Mouse (Mus musculus) lung, postnatal 36 days (tissue): ENCODE data around the gene Ifit1bl2.
"Not testable (repeated sequence)": the region's sequence is repeated elsewhere in the genome, so short reads cannot be mapped to it uniquely, and the experiment has no call there.

ENCODE experiments used
- DNase-seq: peaks from one replicate; pipeline ENCODE4 v3.0.0; 2022; ENCODE audit warnings: mixed read lengths

The Ifit1bl2 gene

DNA sequence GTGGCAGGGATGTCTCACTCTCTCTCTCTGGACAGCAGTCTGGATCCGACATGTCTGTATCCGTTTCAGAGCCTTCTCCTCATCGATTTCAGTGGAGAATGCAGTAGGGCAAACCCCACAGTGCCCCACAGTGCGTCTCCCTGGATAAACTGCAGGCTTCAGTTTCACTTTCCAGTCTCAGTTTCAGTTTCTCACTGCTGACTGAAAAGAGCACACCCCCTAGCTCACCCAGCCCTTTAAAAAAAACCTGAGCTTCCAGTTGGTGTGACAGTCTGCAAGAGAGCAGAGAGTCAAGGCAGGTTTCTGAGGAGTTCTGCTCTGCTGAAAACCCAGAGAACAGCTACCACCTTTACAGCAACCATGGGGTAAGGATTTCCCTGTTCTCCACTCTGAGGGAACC is at the start of gene Ifit1bl2, which contains the start of gene Ifit1:
Gene Ifit1bl2 (minus strand): TSS at position 121 of the 400 bp plus-strand sequence.
Gene Ifit1 (plus strand): TSS at position 249 of the 400 bp plus-strand sequence.
- peak; percentile 66 for DNase-seq

DNA sequence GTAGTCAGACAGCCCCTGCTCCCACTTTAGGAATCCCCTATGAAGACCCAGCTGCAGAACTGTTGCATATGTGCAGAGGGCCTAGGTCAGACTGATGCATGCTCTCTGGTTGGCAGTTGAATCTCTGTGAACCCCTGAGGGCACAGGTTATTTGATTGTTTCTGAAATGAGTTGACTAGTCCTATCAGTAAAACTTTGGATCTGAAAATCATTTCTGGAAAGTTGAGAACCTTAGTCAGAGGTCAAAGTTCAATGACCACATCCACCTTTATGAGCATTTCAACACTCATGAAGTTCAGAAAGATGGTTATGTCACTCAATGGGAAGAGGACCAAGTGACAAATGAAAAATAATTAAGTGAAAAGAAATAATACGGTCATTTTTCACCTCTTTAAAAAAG is 45.0 kb upstream of the Ifit1bl2 start:
- no peak for DNase-seq

DNA sequence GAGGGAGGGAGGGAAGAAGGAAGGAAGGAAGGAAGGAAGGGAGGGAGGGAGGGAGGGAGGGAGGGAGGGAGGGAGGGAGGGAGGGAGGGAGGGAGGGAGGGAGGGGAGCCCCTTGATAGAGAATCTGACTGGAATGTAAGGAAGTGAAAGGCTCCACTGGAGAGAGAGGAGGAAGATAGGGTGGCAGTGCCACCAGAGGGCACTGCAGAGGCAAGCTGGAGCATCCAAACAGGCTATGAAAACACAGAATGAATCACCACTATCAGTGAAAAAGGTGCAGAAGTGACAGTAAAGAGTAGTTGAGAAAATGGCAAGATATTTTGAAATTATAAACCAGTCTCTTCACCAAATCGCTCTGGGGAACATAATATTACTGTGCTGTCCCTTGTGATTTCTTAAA is 44.3 kb upstream of the Ifit1bl2 start:
- peak; percentile 76 for DNase-seq

DNA sequence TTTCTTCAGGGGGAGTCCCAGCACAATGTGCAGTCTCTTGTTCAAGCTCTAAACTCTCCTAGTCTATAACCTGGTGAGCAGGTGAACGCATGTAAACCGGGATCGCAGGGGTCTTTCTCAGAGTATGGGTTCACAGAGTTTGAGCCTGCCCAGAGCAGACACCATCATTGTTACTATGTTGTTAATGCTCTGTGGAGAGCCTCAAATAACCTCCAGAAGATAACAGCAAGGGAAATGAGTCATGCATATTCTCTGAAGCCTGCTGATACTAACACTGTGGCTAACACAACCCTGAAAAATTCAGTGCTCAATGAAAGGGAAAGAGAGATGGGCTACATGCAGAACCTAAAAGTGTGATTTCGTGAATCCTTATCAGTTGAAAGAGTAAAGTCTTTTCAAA is 37.9 kb upstream of the Ifit1bl2 start:
- DNase-seq = no peak

DNA sequence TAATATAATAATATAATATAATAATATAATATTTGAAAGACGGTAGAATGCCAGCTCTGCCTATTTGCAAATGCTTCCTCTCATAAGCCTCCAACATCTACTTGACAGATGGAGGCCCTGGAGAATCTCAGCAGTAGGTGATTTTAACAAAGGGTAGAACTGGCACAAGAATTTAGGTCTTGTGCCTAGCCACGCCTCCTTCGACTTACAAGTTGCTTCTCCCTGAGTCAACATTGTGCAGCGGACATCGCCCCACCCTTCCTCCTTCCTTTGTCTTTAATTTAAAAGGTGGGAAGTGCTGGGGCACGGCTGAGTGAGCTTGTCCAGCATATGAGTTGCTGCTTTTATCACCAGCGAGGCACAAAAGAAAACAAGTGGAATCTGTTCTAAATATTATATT is 32.9 kb upstream of the Ifit1bl2 start:
- peak; percentile 80 for DNase-seq

DNA sequence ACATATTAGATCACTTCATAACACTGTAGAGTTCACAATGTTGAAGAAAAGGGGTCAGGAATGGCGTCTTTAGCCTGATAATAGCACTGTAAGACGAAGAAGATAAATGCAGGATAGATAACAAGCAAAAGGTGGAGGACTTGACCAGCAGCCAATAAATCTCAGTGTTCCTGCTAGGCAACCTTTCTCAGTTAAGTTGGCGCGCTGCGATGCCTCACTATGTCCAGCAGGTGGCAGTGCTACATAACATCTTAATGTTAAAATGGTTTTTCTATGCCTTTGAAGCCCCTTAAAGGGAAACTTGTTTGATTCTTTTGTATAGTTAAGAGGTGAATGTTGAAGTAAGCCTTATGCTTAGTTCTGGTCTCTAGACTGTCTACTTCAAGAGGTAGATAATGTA is 25.6 kb upstream of the Ifit1bl2 start:
- peak; percentile 90 for DNase-seq

DNA sequence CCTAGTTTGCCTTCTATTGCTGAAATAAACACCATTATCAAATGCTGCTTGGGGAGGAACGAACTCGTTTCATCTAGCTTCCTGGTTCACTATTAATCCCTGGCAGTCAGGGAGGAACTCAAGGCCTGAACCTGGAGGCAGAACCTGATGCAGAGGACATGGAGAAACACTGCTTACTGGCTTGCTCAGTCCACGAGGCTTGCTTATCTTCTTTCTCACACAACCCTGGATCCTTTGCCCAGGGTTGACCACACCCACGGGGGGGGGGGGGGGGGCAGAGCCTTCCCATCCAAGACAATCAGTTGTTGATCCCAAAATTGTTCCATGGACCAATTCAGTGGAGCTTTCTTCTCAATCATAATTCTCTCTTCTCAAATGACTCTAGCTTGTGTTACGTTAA is 22.2 kb upstream of the Ifit1bl2 start:
- no peak for DNase-seq

DNA sequence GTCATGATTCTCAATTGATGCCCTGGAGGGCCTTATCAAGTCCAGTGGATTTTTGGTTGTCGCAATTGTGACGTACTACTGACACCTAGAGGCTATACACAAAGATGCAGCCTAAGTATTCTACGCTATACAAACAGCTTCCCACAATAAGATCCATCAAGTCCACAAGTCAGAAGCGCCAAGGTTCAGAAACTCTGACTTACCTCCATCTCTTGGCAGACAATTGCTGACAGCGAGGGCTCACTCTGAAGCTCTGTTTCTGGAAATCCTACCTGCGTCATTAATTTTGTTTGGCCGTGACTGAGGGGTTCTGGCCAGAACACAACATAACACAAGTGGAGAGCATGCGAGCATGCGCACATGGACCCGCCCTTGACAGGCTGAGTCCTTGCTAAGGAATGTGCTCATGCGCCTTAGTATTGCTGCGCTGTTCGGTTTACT is 21.5 kb upstream of the Ifit1bl2 start:
- peak; percentile 79 for DNase-seq

DNA sequence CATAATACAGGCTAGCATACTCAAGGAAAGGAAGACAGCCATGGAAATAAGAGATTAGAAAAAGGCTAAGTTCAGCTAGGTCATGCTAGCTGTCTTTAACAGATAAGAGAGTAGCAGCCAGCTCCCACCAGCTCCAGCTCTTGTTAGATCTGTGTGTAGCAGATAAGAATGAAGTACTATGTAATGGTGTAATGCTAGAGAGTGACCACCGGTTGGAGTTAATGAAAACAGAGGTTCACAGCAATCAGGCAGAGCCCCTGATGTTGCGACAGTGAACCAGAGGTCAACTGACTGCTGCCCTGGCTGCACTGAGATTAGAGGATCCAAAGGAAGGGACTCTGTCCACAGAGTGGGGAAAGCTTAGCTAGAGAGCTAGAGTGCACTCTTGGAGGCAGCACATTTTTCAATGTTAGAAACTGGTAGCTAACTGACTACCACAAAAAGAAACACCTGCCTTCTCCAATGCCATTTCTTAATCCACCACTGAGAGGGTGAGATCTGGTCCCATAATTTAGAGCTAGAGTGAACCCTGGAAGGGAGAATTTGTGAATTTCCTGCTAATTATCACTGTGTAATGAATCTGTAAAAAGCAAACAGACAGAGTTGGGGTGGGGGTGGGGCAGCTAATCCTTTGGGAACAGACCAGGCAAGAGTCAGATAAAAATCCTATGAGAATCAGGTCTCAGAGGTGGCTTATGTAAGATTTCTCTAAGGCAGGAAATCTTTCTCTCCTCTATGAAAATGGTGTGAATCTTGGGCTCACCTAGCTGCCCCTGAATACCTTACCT is 16.2 kb upstream of the Ifit1bl2 start:
- DNase-seq = no peak

DNA sequence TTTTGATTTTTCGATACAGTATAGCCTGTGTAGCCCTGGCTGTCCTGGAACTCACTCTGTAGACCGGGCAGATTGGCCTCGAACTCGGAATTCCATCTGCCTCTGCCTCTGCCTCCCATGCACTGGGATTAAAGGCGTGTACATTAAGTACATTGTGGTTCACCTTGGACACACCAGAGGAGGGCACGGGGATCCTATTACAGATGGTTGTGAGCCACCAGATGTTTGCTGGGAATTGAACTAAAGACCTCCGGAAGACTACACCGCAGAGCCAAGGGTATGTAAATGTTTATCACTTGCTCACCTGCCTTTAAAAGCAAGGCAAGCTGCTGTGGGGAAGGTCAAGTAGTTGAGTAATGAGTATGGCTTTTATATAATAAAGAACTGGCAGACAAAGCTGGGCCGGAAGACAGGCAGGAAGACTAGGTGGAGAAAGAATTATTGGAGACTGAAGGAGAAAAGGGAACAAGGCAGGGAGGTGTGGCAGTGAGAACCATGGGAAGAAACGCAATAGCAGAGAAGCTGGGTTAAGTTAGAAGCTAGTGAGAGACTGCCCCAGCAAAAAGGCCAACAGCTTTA is 14.8 kb upstream of the Ifit1bl2 start:
- DNase-seq = no peak

DNA sequence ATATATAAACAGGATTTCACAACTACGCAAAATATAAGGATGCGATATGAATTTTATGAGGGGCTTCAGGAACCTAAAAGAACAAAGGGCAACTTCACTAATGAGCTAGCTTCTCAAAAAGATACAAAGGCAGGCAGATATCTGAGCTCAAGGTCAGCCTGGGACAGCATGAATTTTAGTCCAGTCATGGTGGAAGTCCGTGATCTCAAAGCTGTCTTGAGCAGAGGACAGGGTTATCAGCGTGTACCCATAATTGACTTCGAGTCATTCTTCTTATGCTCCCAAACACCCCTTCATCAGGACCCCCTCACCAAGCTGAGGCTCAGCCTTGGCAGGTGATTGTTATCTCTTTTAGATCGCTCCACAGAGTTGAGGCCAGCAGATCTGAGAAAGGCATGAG is 10.5 kb upstream of the Ifit1bl2 start:
- no peak for DNase-seq

DNA sequence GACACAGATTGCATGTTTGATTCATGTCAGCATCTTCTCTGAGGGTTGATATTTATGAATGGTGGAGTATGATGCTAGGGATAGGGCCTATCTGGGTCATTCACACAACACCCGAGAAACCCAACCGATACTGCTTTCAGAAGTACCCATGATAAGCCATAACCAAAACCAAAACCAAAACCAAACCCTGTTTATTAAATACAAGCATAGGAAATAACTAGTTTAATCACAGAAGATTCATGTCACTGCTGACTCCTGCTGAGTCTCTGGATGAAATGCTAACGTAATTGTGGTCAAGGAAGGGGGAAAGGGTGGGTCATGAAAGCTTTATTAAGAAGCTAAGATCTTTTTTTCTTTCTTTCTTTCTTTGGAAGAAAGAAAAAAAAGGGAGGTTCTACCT is 9.7 kb upstream of the Ifit1bl2 start:
- no peak for DNase-seq

DNA sequence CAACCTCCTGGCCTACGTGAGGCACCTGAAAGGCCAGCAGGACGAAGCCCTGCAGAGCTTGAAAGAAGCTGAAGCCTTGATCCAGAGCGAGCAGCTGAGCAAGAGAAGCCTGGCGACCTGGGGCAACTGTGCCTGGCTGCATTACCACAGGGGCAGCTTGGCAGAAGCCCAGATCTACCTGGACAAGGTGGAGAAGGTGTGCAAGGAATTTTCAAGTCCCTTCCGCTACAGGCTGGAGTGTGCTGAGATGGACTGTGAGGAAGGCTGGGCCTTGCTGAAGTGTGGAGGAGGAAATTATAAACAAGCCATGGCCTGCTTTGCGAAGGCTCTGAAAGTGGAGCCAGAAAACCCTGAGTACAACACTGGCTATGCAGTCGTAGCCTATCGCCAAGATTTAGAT is 7.1 kb upstream of the Ifit1bl2 start:
- DNase-seq = peak; percentile 69

DNA sequence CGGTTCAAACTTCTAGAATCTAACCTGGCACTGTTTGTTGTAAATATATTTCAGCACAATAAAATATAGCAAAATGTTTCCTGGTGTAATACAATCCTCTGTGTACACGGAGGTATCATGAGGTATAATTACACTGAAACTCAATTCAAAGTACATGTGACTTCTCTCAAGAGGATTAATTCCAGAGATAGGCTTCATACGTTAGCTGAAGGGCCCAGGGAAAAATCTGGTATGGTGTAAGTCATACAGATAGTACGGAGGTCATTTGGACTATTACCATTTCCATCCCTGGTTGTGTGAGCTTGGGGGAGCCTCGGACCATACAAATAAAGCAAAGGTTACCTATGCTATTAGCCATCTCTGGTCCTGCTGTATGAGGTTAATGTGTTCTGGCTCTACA is 2.1 kb upstream of the Ifit1bl2 start:
- DNase-seq = no peak

DNA sequence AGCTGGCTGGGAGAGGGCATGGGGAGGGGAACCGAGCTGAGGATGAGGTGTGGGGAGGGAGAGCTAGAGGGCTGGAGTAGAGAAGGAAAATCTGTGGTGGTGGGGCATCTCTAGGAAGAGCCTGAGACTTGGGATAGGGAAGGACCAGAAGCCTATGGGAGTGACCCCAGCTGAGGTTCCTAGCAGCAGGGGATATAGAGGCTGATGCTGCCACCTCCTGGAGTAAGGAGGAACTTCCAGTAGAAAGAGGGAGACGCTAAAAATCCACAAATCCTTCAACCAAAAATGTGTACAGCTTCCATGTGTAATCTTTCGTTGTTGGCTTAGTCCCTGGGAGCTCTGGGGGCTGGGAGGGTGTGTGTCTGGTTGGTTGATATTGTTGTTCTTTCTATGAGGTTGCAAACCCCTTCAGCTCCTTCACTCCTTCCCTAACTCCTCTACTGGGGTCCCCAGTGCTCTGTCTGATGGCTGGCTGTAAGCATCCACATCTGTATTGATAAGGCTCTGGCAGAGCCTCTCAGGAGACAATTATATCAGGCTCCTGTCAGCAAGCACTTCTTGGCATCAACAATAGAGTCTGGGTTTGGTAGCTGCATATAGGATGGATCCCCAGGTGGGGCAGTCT is 3.5 kb downstream of the Ifit1bl2 start:
- DNase-seq = peak; percentile 83

DNA sequence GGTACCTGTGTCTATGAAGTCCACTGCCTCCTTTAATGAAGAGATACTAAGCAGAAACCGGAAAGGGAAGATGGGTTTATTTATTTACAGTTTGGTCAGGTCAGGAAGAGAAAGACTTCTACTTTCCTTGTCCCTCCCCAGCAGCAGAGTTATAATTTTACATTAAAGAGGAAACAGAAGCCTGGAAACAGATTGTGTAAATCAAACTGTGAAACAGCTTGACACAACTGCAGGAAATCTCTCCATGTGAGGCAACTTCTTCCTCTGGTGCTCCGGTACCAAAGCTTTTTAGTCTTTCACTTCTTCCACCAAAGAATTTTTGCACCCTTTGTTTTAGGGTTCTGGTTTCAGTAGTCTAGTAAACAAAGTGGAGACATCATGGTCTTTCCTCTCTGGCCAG is 7.1 kb downstream of the Ifit1bl2 start:
- no peak for DNase-seq

DNA sequence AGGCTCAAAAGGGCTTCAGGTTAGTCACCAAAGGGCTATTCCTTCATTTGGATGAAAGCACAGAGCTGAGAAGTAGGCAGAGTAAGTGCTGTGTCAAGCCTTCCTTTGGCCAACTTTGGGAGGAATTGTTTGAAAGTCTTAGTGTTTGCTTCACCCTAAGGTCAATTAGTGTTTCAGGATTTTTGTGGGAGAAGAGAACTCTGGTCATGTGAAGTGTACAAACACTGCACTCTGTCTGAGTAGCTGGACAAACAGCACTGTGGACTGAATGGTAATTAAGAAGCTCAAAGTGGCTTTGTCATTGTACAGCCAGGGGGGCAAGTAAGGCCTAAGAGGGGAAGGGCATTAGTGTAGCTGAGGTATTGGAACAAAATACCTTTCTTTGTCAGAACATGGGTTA is 9.1 kb downstream of the Ifit1bl2 start:
- peak; percentile 74 for DNase-seq

DNA sequence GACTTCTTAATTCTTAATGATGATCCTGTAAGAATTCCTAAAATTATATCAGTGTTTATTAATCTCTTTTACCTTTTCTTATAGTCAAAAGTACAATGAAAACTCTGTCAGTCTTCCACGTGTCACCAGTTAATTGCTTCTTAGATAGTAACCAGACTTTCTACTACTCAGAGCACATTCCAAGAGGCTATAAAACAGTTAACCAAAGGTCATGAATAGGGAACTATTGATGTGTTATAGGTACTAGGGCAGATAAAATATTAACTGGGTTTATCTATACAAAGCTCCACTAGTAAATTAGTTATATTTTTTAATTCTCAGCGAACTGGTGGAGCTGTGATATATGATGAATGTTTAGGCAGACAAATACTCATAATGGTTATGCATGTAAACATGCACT is 13.0 kb downstream of the Ifit1bl2 start:
- DNase-seq = no peak

DNA sequence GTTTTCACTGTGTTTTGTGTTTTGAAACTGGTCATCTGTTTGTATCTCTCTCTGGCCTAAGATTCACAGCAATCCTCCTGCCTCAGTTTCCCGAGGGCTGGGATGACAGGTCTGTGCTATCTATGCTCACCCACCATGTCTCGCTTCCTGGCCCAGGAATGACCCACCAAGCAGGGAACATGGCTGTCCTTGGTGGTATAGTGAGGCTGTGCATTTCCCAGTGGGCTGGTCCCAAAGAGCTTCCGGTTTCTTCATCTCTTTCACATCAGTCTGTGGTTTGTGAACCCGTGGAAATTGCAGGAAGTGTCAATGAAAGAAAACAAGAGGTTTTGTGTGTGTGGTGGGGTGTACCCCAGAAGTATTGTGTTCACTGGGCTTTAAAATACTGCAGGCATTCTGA is 15.9 kb downstream of the Ifit1bl2 start:
- DNase-seq = no peak

DNA sequence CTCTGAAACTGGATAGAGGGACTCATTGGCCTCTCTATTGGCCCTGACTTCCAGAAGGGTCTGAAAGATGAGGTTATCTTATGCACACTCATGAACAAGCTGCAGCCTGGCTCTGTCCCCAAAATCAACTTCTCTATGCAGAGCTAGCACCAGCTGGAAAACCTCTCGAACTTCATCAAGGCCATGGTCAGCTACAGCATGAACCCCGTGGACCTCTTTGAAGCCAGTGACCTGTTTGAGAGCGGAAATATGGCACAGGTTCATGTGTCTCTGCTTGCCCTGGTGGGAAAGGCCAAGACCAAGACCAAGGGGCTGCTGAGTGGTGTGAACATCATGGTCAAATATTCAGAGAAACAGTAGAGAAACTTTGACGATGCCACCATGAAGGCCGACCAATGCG is 16.8 kb downstream of the Ifit1bl2 start:
- no peak for DNase-seq

DNA sequence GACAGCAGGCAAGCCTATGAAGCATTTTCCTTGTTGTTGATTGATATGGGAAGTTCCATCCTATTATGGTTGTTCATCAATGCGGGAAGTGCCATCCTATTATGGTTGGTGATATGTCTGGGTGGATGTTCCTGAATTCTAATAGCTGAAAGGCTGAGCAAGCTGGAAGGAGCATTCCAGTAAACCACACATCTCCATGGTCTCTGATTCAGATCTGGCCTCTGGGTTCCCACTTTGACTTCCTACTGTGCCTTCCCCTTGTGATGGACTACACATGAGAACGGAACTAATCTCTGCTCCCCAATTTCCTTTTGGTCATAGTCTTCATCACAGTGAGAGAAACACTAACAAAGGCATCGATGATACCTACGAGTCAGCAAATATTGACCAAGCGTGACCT is 19.7 kb downstream of the Ifit1bl2 start:
- DNase-seq = no peak

DNA sequence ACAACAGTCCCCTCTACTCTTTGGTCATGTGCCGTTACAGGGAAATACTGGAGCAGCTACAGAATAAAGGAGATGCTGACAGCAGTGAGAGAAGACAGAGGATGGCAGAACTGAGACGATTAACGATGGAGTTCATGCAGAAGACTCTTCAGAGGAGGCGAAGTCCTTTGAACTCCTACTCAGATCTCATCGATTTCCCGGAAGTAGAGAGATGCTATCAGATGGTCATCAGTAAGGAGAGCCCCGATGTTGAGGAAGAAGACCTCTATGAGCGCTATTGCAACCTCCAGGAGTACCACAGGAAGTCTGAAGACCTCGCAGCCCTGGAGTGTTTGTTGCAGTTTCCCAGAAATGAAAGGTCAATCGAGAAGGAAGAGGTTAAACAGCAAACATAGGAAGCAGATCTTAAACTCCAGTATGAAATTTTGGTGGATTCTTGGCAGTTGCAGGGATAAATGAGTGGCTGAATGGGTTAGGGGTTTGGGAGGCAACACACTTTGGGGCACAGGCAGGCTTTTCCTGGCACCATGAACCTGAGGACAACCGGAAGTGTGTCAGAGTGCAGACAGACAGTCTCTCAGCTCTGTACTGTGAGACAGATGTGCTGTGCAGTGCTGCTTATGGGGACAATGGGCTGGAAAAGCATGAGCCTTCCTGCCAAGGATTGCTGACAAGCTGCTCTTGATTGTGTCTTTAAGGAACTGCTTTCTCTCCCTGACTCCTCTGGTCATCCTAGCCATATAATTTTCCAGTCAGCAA is 28.1 kb downstream of the Ifit1bl2 start:
- DNase-seq = not testable (repeated sequence)

DNA sequence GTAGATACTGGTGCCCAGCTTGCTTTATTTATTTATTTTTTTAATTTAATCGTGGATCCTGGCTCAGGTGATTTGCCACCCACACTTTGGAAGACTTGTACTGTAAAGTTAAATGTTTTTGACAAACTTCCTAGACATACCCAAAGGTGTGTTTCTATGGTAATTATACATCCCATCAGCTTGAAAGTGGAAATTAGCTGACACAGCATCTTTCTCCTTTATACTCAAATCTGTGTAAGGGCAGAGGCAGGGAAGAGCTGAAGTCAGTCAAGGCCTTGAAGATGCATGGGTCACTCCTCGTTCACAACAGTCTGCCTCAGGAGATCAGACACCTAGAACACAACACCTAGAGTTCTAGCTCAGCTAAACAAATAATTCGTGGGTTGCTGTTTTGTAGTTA is 30.4 kb downstream of the Ifit1bl2 start:
- DNase-seq = not testable (repeated sequence)
